Mouse (Mus musculus) v-Abl transformed pro-B cells (cell line): Measurements from ENCODE around the gene Dntt.

Experiments used
- in situ Hi-C, 2 experiments: fragments of 400-800 bp; cut with MboI; formaldehyde crosslinking; loops; one replicate each; pipeline ENCODE4 v1.15.1; 2025; ENCODE audit not compliant: unreplicated experiment in 2 of 2

Dntt gene

GRCm38 (mm10) chr19:41007733-41008132 lies 21.3 kb upstream of the Dntt start:
- in situ Hi-C loops = no loop called here

DNA sequence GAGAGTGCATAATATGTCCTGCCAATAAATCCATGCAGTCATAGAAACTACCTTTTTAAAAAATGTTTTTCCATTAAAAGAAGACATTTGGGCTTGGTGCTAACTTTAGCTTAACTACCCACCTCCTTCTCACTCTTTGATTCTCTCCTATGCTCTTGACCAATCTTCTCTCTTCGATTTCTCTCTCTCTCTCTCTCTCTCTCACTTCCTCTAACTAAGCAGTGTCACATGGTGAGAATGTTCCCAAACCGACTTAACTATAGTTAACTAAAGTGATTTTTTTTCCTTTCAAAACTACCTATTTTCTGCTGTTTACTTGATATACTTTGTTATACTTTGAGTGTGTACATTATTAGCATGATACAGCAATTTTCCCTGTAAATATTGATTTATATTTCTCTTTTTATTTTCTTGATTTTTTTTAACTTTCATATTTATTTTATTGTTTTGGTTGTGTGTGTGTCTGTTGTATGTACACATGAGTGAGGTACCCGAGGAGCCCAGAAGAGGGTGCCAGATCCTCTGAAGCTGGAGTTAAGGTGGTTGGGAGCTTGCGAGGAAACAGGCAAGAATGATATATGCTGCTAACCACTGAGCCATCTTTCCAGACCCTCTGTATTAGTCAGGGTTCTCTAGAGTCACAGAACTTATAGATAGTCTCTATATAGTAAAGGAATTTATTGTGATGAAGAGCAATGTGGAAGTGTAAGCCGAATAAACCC lies 20.2 kb upstream of the Dntt start:
- in situ Hi-C loops = no loop called here

GRCm38 (mm10) chr19:41011676-41012075 lies 17.4 kb upstream of the Dntt start:
- in situ Hi-C loops = loop anchor here (10.0 kb wide), 1 partner anchor 47 kb away; no protein-coding TSS in a partner anchor

DNA sequence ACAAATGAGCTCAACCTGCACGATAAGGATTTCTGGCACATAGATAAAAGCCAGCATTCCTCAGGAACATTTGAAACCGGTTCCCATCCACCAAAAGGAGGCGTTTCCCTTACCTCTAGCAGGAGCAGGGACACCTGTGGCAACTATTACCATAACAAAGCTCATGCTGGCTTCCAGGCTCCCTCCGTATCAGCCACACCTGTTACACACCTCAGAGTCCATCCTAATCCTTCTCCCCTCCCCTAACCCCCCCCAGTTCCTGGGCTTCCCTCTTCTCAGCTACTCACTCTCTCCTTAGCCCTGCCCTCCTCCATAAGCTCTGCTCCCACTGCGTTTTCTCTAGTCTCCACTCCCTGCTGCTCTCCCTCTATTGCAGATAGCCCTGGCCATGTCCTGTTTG lies 15.5 kb upstream of the Dntt start:
- in situ Hi-C loops = loop anchor here (10.0 kb wide), 1 partner anchor 49 kb away; no protein-coding TSS in a partner anchor

DNA sequence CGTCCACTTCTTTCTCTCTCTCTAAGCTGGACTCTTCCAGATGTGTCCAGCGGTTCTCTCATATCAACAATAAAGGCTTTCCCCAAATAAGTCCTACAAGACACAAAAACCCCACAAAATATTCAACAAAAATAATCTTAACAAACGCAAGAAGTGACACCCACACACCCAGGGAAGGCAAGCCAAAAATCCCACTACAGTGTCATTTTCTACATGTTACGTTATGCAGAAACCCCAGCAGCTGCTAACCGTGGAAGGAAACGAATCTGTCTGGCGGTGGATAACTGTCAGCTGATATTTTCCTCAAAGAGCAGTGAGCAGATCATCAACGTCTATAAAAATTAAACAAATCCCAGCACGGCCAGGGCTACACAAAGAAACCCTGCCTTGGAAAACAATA lies 15.1 kb upstream of the Dntt start:
- in situ Hi-C loops = loop anchor here (10.0 kb wide), 1 partner anchor 49 kb away; no protein-coding TSS in a partner anchor

DNA sequence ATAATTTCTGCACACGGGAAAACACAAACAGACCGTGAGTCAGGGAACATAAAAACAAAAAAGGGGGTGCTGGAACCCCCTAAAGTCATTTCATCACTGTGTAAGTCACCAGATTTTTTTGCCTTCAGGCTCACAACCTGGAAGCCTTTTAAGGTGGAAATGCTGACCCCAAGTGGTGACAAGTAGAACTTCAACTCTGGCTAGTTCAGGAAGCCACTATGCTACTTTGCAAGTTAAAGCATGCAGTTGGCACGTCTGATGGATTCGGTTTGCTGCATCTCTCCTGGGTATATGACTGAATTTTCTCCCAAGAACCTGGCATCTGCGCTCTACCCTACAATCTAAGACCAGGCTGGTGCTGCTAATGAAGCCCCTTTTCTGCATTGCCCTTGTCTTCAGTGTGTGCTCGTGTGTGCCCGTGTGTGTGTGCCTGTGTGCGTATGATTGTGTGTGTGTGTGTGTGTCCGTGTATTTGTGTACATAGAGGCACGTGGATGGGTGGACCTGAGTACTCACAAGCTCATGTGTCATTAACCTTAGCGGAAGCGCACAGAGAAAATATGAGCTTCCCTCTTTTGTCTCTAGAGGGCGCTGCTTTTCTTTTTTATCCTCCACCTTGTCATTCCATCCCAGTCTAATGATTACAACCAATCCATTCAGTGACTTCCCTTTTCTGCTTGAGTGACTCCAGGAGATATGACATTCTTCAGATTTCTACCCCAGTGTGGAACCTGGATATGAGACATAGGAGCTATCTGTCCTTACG lies 12.9 kb upstream of the Dntt start:
- in situ Hi-C loops = loop anchor here (5.0 to 10.0 kb wide), 2 partner anchors 36 to 51 kb away; no protein-coding TSS in a partner anchor

- in situ Hi-C loops = loop anchor here (5.0 to 10.0 kb wide), 2 partner anchors 33 to 54 kb away; no protein-coding TSS in a partner anchor
Measured at GRCm38 (mm10) chr19:41019164-41019675, 9.9 kb upstream of the Dntt start.

DNA sequence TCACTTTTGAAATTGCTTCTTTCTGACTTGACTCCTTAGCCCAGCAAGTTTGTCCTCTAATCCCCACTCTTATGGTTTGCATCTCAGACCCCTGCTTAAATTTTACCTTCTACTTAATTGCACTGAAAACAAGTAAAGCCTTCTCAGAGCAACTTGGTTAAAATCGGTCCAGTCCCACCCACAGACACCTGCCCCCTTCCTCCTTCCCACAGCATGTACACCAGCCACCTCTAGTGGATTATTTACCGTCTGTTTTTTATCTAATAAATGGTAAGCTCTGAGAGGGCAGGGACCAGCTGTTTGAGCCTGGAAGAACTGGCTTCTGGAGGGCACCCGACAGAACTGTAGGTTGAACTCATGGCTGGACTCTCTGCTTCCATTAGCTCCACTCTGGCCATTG lies 8.5 kb upstream of the Dntt start:
- in situ Hi-C loops = no loop called here

GRCm38 (mm10) chr19:41022244-41022643 lies 6.8 kb upstream of the Dntt start:
- in situ Hi-C loops = no loop called here

GRCm38 (mm10) chr19:41026551-41026950 lies 2.5 kb upstream of the Dntt start:
- in situ Hi-C loops = no loop called here

DNA sequence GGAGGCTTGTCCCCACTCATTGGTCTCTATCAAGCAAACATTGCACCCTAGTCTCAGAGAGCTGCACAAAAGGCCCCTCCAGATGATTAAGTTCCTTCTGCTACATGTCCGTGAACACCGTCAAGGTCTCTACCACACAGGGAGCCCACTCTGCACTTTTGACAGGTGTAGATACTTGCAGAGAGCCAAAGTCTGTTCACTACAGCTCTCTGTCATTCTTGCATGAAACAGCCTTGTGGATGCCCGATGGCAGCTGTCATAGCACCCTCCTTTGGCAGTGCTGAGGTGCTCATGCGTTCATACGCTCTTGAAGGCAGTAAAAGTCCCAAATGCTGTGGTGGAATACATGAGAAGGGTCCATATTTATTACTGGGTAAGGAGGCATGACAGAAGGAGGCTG lies 2.1 kb upstream of the Dntt start:
- in situ Hi-C loops = no loop called here

GRCm38 (mm10) chr19:41027601-41028000 lies 1.5 kb upstream of the Dntt start:
- in situ Hi-C loops = no loop called here

GRCm38 (mm10) chr19:41030161-41030560 lies 1.1 kb downstream of the Dntt start:
- in situ Hi-C loops = loop anchor here in 1 of 2 experiments (5.0 kb wide), 1 partner anchor 38 kb away; the partner anchor contains the start of gene Blnk

DNA sequence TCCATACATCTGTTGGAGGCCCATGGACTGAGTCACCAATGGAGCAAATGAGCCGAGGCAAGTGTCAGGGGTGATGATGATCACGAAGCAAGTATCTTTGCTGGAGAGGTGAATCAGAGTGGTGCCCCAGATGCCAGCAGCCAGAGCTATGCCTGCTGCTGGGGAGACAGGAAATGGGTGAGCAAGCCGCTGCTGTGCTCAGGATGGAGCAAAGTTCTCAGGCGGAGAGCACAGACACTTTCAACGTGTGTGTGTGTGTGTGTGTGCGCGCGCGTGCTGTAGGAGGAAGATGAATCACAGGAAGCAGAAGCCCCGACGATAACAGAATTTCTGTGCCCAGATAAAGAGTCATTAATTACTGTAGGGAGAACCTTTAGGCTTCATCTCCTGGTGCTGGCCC lies 1.9 kb downstream of the Dntt start:
- in situ Hi-C loops = loop anchor here in 1 of 2 experiments (5.0 kb wide), 1 partner anchor 39 kb away; the partner anchor contains the start of gene Blnk

GRCm38 (mm10) chr19:41031869-41032268 lies 2.8 kb downstream of the Dntt start:
- in situ Hi-C loops = loop anchor here in 1 of 2 experiments (5.0 kb wide), 1 partner anchor 40 kb away; the partner anchor contains the start of gene Blnk

GRCm38 (mm10) chr19:41035809-41036551 lies 6.9 kb downstream of the Dntt start:
- in situ Hi-C loops = no loop called here

GRCm38 (mm10) chr19:41039110-41039509 lies 10.0 kb downstream of the Dntt start:
- in situ Hi-C loops = no loop called here

GRCm38 (mm10) chr19:41045091-41045770 lies 16.2 kb downstream of the Dntt start:
- in situ Hi-C loops = no loop called here

DNA sequence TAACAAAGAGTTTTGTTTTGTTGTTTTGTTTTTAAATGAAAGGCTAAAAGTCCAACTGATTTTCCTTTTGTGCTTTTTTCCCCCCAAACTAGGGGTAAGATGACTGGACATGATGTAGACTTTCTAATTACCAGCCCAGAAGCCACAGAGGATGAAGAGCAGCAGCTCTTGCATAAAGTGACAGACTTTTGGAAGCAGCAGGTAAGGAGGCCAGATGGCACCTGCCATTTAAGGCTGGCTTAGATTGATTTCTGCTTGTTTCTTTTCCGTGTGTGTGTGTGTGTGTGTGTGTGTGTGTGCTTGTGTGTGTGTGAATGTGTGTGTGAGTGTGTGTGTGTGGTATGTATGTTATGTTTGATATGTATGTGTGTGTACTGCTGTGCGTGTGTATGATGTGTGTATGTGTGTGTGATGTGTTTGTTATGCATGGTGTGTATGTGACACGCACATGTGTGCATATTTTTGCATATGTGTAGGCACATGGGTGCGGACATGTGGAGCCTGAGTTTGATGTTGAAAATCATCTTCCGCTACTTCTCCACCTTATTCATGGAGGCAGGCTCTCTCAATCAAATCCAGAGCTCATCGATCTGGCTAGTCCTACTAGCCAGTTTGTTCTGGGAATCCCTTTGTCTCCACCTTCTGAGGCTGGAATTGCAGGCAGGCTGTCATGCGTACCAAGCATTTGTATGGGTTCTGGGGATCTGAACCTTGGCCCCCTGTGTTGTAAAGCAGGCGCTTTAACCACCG lies 18.5 kb downstream of the Dntt start:
- in situ Hi-C loops = no loop called here
